Mouse (Mus musculus) midbrain, embryonic 13.5 days (tissue): ENCODE results near the gene Agtr1b. TPM values are rescaled to one million over a fixed set of nuclear protein-coding genes. Genes with fewer than 3 reads are reported as not detected.

ENCODE experiments used
- ATAC-seq: fragments of 200-750 bp; cut with Nextera tagmentation; 2 replicates; pipeline ENCODE4 v1.8.0; 2017; ENCODE audit warnings: mild to moderate bottlenecking, moderate TSS enrichment, moderate library complexity
- H3K27ac ChIP-seq: fragments of 300-500 bp; sonication (generic); 2 replicates; pipeline ENCODE4 v1.5.1; 2015; ENCODE audit warnings: inconsistent platforms, mild to moderate bottlenecking, moderate library complexity
- H3K27me3 ChIP-seq: fragments of 300-500 bp; sonication (generic); 2 replicates; pipeline ENCODE4 v1.6.1; 2015; ENCODE audit warnings: mild to moderate bottlenecking, inconsistent platforms
- H3K36me3 ChIP-seq: fragments of 300-500 bp; sonication (generic); 2 replicates; pipeline ENCODE4 v1.6.1; 2015; ENCODE audit warnings: mild to moderate bottlenecking, inconsistent platforms
- H3K4me1 ChIP-seq: fragments of 300-500 bp; sonication (generic); replicated peaks from 2 replicates; pipeline ENCODE4 v1.6.1; 2015; ENCODE audit warnings: inconsistent platforms
- H3K4me2 ChIP-seq: fragments of 300-500 bp; sonication (generic); replicated peaks from 2 replicates; pipeline ENCODE4 v1.6.1; 2015; ENCODE audit warnings: moderate library complexity, mild to moderate bottlenecking, inconsistent platforms
- H3K4me3 ChIP-seq: fragments of 300-500 bp; sonication (generic); replicated peaks from 2 replicates; pipeline ENCODE4 v1.5.1; 2015; ENCODE audit warnings: mild to moderate bottlenecking, inconsistent platforms
- H3K9ac ChIP-seq: fragments of 300-500 bp; sonication (generic); replicated peaks from 2 replicates; pipeline ENCODE4 v1.6.1; 2015; ENCODE audit warnings: mild to moderate bottlenecking, inconsistent platforms
- H3K9me3 ChIP-seq: fragments of 300-500 bp; sonication (generic); 2 replicates; pipeline ENCODE4 v1.6.1; 2016; ENCODE audit warnings: mild to moderate bottlenecking, inconsistent platforms
- WGBS: fragments of 180-500 bp; shearing (Covaris S2); methylation state at CpG from one replicate; pipeline ENCODE4 v1.1.7; 2015; 5-methylcytosine and 5-hydroxymethylcytosine counted together
- polyA plus RNA-seq: library from polyadenylated mRNA; unstranded; fragments of >200 nt; fragmentation: Nextera tagmentation; extraction: Ambion mirVana; gene quantifications from 2 replicates; pipeline ENCODE4 v1.2.1, GENCODE M21; 2015

The Agtr1b gene
- 0.15 TPM in 1 of 2 replicates, not detected in the other for polyA plus RNA-seq

DNA sequence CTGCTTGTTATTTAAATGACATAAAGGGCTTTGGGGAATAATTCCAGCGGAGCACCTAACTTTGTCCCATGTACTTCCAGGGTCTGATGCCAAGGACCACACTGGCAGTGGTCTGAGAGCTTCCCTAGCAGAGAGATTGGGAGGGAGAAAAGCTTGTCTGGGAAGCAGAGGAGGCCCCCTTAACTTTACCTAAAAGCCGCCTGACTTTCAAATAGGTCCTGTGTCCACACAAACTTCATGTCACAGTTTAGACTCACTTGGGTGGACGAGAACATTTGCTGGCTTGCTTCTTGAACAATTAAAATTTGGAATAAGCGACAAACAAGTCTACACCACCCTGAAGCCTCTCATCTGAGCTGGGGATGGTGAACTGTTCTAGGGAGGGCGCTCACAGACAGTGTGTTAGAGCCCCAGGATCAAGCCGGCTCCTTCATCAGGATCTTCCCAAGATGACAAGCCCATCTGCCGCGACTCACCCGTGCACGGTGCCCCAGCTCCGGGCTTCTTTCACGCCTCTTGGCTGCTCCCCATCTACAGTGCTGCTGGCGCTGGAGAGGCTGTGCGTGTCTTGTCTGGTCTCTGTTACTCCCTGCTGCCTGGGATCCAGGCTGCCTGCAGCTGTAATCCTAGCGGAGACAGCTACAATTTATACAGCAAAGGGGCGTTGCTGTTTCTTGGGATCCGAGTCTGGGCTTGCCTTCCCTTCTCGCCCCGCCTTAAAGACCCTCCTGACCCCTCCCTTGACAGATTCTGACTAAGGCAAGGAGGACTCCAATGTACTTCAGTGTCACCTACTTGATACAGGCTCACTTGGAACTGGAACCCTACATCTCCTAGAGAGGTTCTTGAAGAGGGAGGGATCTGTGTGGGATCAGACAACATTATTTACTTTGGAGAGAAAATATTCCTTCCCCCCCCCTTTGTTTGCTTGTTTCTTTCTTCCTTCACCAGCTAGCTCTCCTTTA lies at the start of gene Agtr1b:
Gene Agtr1b, minus strand, starts transcription at position 620 of the 965 bp plus-strand sequence.
- 8% methylated on average over 19 of the region's 19 CpGs for WGBS
- peak within 1 kb of the TSS; percentile 29 for H3K4me3 ChIP-seq
- no peaks in the 10 kb centered on the region for H3K36me3 ChIP-seq
- H3K9me3 ChIP-seq: no peaks in the 10 kb centered on the region
- peak within 1 kb of the TSS; percentile 45; the same call in 1 of the 2 replicates for H3K9ac ChIP-seq
- H3K27ac ChIP-seq: no peak within 1 kb of the TSS
- H3K4me2 ChIP-seq: peak within 1 kb of the TSS; percentile 51
- peak; percentile 92 for ATAC-seq
- H3K27me3 ChIP-seq: no peaks in the 10 kb centered on the region
- 0 out of 2 replicates have a peak, but pooled peaks cover 3% of the 10 kb centered on the region for H3K4me1 ChIP-seq

- no peak overlapping the region for H3K4me3 ChIP-seq
- ATAC-seq: no peak
- H3K36me3 ChIP-seq: no peaks in the 10 kb centered on the region
- H3K4me2 ChIP-seq: no peak overlapping the region
- no peaks in the 10 kb centered on the region for H3K27me3 ChIP-seq
- H3K9me3 ChIP-seq: no peaks in the 10 kb centered on the region
- H3K4me1 ChIP-seq: no peaks in the 10 kb centered on the region
- no peak overlapping the region for H3K27ac ChIP-seq
- H3K9ac ChIP-seq: no peak overlapping the region
Measured at GRCm38 (mm10) chr3:20353598-20353997, 13.4 kb downstream of the Agtr1b start.

GRCm38 (mm10) chr3:20348206-20348605 lies 18.8 kb downstream of the Agtr1b start:
- H3K4me3 ChIP-seq: no peak overlapping the region
- H3K9me3 ChIP-seq: no peaks in the 10 kb centered on the region
- no peak overlapping the region for H3K4me2 ChIP-seq
- no peak overlapping the region for H3K27ac ChIP-seq
- no peaks in the 10 kb centered on the region for H3K4me1 ChIP-seq
- no peak for ATAC-seq
- H3K9ac ChIP-seq: no peak overlapping the region
- no peaks in the 10 kb centered on the region for H3K27me3 ChIP-seq
- H3K36me3 ChIP-seq: no peaks in the 10 kb centered on the region

- H3K9me3 ChIP-seq: no peaks in the 10 kb centered on the region
- H3K4me2 ChIP-seq: no peak overlapping the region
- no peaks in the 10 kb centered on the region for H3K27me3 ChIP-seq
- H3K9ac ChIP-seq: no peak overlapping the region
- H3K27ac ChIP-seq: no peak overlapping the region
- no peaks in the 10 kb centered on the region for H3K36me3 ChIP-seq
- 94% methylated on average over 1 of the region's 1 CpGs for WGBS
- H3K4me1 ChIP-seq: no peaks in the 10 kb centered on the region
- no peak overlapping the region for H3K4me3 ChIP-seq
- ATAC-seq: no peak
Measured at GRCm38 (mm10) chr3:20340402-20340801, 26.6 kb downstream of the Agtr1b start.

DNA sequence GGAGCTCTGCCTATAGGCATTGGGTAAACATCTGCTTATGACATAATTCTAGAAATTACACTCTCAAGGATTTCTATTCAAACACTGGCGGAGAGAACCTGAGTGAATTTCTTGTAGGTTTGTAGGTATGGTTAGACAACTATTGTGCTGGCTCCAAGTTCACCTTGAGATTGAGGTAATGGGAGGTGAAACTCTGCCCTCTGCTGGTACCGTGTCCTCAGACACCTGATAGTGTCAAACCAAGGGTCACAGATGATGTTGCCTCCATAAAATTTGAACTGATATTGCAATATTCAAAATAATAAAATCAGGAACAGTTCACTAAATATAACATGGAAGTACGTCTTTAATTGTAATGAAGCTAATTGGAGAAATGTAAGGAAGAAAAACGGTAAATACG lies 32.3 kb downstream of the Agtr1b start:
- H3K9me3 ChIP-seq: no peaks in the 10 kb centered on the region
- H3K4me2 ChIP-seq: no peak overlapping the region
- no peak overlapping the region for H3K4me3 ChIP-seq
- no peaks in the 10 kb centered on the region for H3K27me3 ChIP-seq
- no peaks in the 10 kb centered on the region for H3K36me3 ChIP-seq
- ATAC-seq: no peak
- H3K27ac ChIP-seq: no peak overlapping the region
- H3K4me1 ChIP-seq: no peaks in the 10 kb centered on the region
- 66% methylated on average over 5 of the region's 5 CpGs for WGBS
- H3K9ac ChIP-seq: no peak overlapping the region

- 3% methylated on average over 1 of the region's 1 CpGs for WGBS
- no peak overlapping the region for H3K27ac ChIP-seq
Measured at GRCm38 (mm10) chr3:20317233-20317632, 49.7 kb downstream of the Agtr1b start.

DNA sequence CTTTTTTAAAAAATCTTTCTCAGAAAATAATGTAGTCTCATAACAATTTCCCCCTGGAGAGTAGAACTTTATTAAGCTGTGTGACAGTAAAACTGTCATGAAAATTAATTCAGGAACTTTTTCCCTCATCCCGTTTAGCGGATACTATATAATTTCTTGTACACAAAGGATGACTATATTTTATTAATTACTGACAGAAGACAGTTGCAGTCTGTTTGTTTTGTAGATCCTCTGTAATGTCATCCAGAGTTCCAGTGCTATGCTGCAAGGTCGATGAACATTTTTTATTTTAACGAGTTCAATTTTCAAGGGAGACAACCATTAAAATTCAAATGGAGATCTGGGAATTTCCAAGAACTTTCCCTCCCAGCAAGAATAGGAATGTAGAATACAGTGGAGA lies 57.8 kb downstream of the Agtr1b start:
- Histone ChIP-seq H3K4me2 (no peak overlapping the region), H3K4me1 (no peaks in the 10 kb centered on the region), H3K27ac (no peak overlapping the region), H3K27me3 (no peaks in the 10 kb centered on the region), H3K4me3 (no peak overlapping the region), H3K9me3 (no peaks in the 10 kb centered on the region), H3K9ac (no peak overlapping the region), H3K36me3 (no peaks in the 10 kb centered on the region)
- ATAC-seq: no peak
- 94% methylated on average over 4 of the region's 4 CpGs for WGBS

More at GRCm38 (mm10) chr3:20317233-20317632, 49.7 kb downstream of the Agtr1b start:
- no peak for ATAC-seq
- H3K27me3 ChIP-seq: no peaks in the 10 kb centered on the region
- H3K36me3 ChIP-seq: no peaks in the 10 kb centered on the region
- no peak overlapping the region for H3K4me2 ChIP-seq
- no peaks in the 10 kb centered on the region for H3K9me3 ChIP-seq
- no peak overlapping the region for H3K4me3 ChIP-seq
- no peak overlapping the region for H3K9ac ChIP-seq
- 0 out of 2 replicates have a peak, but pooled peaks cover 2% of the 10 kb centered on the region for H3K4me1 ChIP-seq

GRCm38 (mm10) chr3:20307256-20307655 lies 59.7 kb downstream of the Agtr1b start:
- 81% methylated on average over 4 of the region's 4 CpGs for WGBS
- ATAC-seq: no peak
- Histone ChIP-seq H3K4me3 (no peak overlapping the region), H3K27me3 (no peaks in the 10 kb centered on the region), H3K9ac (no peak overlapping the region), H3K4me2 (no peak overlapping the region), H3K4me1 (no peaks in the 10 kb centered on the region), H3K9me3 (no peaks in the 10 kb centered on the region), H3K27ac (no peak overlapping the region), H3K36me3 (no peaks in the 10 kb centered on the region)

- Histone ChIP-seq H3K27me3 (no peaks in the 10 kb centered on the region), H3K4me1 (no peaks in the 10 kb centered on the region), H3K36me3 (no peaks in the 10 kb centered on the region), H3K9me3 (no peaks in the 10 kb centered on the region), H3K9ac (no peak overlapping the region), H3K4me2 (no peak overlapping the region), H3K4me3 (no peak overlapping the region), H3K27ac (no peak overlapping the region)
- WGBS: 79% methylated on average over 2 of the region's 2 CpGs
- ATAC-seq: no peak
Measured at GRCm38 (mm10) chr3:20304758-20305352, 62.1 kb downstream of the Agtr1b start.

- Histone ChIP-seq H3K27ac (no peak overlapping the region), H3K9me3 (no peaks in the 10 kb centered on the region), H3K4me1 (no peaks in the 10 kb centered on the region), H3K4me2 (no peak overlapping the region), H3K4me3 (no peak overlapping the region), H3K9ac (no peak overlapping the region), H3K27me3 (no peaks in the 10 kb centered on the region), H3K36me3 (no peaks in the 10 kb centered on the region)
- no peak for ATAC-seq
- WGBS: 82% methylated on average over 3 of the region's 3 CpGs
Measured at GRCm38 (mm10) chr3:20295546-20295945, 71.4 kb downstream of the Agtr1b start.

DNA sequence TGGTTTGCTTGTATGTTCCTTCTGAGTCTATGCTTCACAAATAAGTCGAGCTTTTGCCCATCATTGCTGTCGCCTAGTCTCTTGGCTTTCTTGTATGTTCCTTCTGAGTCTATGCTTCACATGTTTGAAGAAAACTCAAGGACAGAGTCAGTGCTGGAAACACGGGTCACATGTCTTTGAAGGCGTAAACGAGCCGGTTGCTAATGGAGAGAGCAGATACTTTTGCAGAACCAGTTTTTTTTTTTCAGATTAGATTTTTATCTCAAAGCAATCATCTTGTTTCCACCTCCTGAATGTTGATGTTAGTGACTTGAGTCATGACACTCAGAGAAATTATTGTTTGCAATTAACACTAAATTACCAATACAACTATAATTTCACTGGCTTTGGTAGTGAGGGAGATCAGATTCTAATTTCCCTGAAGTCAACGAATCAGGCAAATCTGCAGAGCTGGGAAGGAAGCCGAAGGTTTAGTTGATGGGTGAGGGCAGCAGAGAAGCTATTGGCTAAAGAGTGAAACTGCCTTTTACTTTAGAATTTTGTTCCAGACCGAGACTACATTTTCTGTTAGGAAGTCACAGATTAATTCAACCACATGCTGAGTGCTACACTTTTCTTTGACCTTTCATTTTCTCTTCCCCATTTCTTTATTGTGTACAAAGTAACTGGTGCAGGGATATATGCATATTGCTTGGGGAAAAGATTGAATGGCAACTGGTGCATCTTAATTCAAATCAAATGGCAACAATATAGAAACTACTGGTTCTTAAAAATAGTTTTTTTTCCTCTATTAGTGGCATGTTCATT lies 72.2 kb downstream of the Agtr1b start:
- H3K27ac ChIP-seq: no peak overlapping the region
- WGBS: 82% methylated on average over 9 of the region's 9 CpGs
- no peak for ATAC-seq
- no peaks in the 10 kb centered on the region for H3K4me1 ChIP-seq
- no peak overlapping the region for H3K4me3 ChIP-seq
- H3K9me3 ChIP-seq: no peaks in the 10 kb centered on the region
- no peaks in the 10 kb centered on the region for H3K36me3 ChIP-seq
- H3K9ac ChIP-seq: no peak overlapping the region
- no peak overlapping the region for H3K4me2 ChIP-seq
- no peaks in the 10 kb centered on the region for H3K27me3 ChIP-seq

DNA sequence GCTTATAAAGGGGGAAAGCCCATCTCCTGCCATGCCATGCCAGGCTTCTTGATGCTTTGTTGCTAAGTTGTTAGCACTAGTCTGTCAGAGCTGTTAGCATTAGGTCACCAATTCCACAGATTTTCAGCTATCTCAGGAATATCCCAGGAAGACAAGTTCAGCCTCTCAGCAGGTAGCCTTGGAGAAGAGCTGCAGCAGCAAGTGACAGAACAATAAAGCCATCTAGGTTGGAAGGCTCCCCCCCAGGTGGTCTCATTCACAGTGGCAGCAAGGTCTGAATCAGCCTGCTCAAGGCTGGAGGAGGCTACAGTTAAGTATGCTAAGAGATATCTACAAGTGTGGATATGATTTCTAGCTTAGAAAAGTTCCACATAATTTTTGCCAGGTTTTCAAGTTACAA lies 75.6 kb downstream of the Agtr1b start:
- H3K4me3 ChIP-seq: no peak overlapping the region
- no peak overlapping the region for H3K4me2 ChIP-seq
- no peak overlapping the region for H3K9ac ChIP-seq
- no peaks in the 10 kb centered on the region for H3K4me1 ChIP-seq
- ATAC-seq: no peak
- no peaks in the 10 kb centered on the region for H3K36me3 ChIP-seq
- H3K9me3 ChIP-seq: no peaks in the 10 kb centered on the region
- no peak overlapping the region for H3K27ac ChIP-seq
- H3K27me3 ChIP-seq: no peaks in the 10 kb centered on the region
